Mouse (Mus musculus) liver, adult 2 months (tissue): ENCODE results near the gene Mmp21. TPM values are rescaled to one million over a fixed set of nuclear protein-coding genes. Genes with fewer than 3 reads are reported as not detected.

ENCODE experiments used
- DNase-seq: peaks from one replicate; pipeline ENCODE4 v3.0.0-alpha.2; 2011; ENCODE audit warnings: low read depth, low spot score; ENCODE audit errors: extremely low read depth
- H3K27ac ChIP-seq: fragments of 200-500 bp; replicated peaks from 2 replicates; pipeline ENCODE4 v1.5.1; 2012; ENCODE audit warnings: low read depth, mild to moderate bottlenecking, control low read depth, inconsistent platforms, low read length; ENCODE audit not compliant: insufficient read depth
- H3K27me3 ChIP-seq: fragments of 200-500 bp; 2 replicates; pipeline ENCODE4 v1.6.1; 2012; ENCODE audit warnings: mild to moderate bottlenecking, moderate library complexity, low read length, inconsistent platforms; ENCODE audit not compliant: control insufficient read depth, insufficient read depth
- H3K36me3 ChIP-seq: fragments of 200-500 bp; 2 replicates; pipeline ENCODE4 v1.6.1; 2012; ENCODE audit warnings: low read length, inconsistent platforms; ENCODE audit not compliant: control insufficient read depth, insufficient read depth
- H3K4me1 ChIP-seq: fragments of 200-500 bp; 2 replicates; pipeline ENCODE4 v1.6.1; 2011; ENCODE audit warnings: low read length; ENCODE audit not compliant: control insufficient read depth, insufficient read depth
- H3K4me3 ChIP-seq: fragments of 200-500 bp; 2 replicates; pipeline ENCODE4 v1.5.1; 2011; ENCODE audit warnings: low read depth, mild to moderate bottlenecking, control low read depth, low read length, moderate library complexity; ENCODE audit not compliant: insufficient read depth
- H3K79me2 ChIP-seq: fragments of 200-500 bp; 2 replicates; pipeline ENCODE4 v1.6.1; 2012; ENCODE audit warnings: inconsistent platforms, mild to moderate bottlenecking, low read length, moderate library complexity; ENCODE audit not compliant: control insufficient read depth, insufficient read depth
- H3K9ac ChIP-seq: fragments of 200-500 bp; 2 replicates; pipeline ENCODE4 v1.6.1; 2012; ENCODE audit warnings: low read depth, mild to moderate bottlenecking, control low read depth, inconsistent platforms, low read length
- CTCF ChIP-seq: fragments of 200-500 bp; IDR thresholded peaks from 2 replicates; pipeline ENCODE4 v1.5.1; 2011; ENCODE audit warnings: low read depth, low read length, control low read depth
- POLR2A ChIP-seq: fragments of 200-500 bp; IDR thresholded peaks from 2 replicates; pipeline ENCODE4 v1.6.1; 2011; ENCODE audit warnings: low read length, control low read depth; ENCODE audit not compliant: insufficient read depth; ENCODE audit errors: extremely low read depth
- WGBS: fragments of 180-500 bp; shearing (Covaris S2); methylation state at CpG from one replicate; pipeline ENCODE4 v1.1.7; 2018; 5-methylcytosine and 5-hydroxymethylcytosine counted together
- polyA plus RNA-seq: library from polyadenylated mRNA; depleted of rRNA; stranded (reverse); fragments of >200 nt; gene quantifications from 2 replicates; pipeline ENCODE4 v1.2.3, GENCODE M21; 2012; rRNA removed
- total RNA-seq: library from RNA; depleted of rRNA; stranded (reverse); fragments of >200 nt; gene quantifications from 2 replicates; pipeline ENCODE4 v1.2.3, GENCODE M21; 2014; rRNA removed

Gene Mmp21
- total RNA-seq (not detected in 2 replicates), polyA plus RNA-seq (not detected in 2 replicates)

DNA sequence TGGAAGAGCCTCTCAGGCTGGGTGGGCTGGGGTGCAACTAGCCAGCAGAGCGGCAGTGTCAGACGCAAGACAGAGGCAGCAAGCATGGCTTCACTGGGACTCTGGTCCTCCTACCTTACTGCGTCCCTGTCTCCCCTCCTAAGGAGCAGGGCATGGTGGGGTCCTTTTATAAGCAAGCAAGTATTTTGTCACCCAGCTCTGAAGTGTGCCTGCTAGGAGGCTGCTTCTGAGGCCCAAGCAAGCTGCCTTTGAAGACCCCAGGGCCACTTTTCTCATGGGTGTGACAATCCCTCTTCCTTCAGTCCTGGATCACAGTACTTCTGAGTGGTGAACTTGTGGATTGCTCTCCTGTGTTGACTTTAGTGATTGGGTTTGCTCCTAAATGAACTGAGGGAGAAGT, at the start of gene Mmp21:
Mmp21 (minus strand) TSS at position 101 of the 400 bp plus-strand sequence.
- Histone ChIP-seq H3K4me1 (no peaks in the 10 kb centered on the region), H3K9ac (no peak within 1 kb of the TSS), H3K27me3 (no peaks in the 10 kb centered on the region), H3K4me3 (no peak within 1 kb of the TSS), H3K36me3 (no peaks in the 10 kb centered on the region), H3K27ac (no peak within 1 kb of the TSS), H3K79me2 (no peaks in the 10 kb centered on the region)
- 90% methylated on average over 3 of the region's 3 CpGs for WGBS
- DNase-seq = no peak
- TF ChIP-seq CTCF (no peak), POLR2A (no peak)

- no peaks in the 10 kb centered on the region for H3K27me3 ChIP-seq
- no peak overlapping the region for H3K9ac ChIP-seq
- H3K4me1 ChIP-seq = peaks cover 29% of the 10 kb centered on the region
- TF ChIP-seq CTCF (no peak), POLR2A (no peak)
- DNase-seq = no peak
- 91% methylated on average over 5 of the region's 5 CpGs for WGBS
- H3K4me3 ChIP-seq = no peak overlapping the region
- H3K79me2 ChIP-seq = no peaks in the 10 kb centered on the region
- peaks cover 4% of the 10 kb centered on the region; the same call in 1 of the 2 replicates for H3K36me3 ChIP-seq
- H3K27ac ChIP-seq = no peak overlapping the region
These were observed 49.5 kb upstream of the Mmp21 start for GRCm38 (mm10) chr7:133729351-133729750.

- no peak for TF ChIP-seq POLR2A
- no peak for TF ChIP-seq CTCF
- Histone ChIP-seq H3K36me3 (peaks cover 4% of the 10 kb centered on the region; the same call in 1 of the 2 replicates), H3K4me1 (peaks cover 29% of the 10 kb centered on the region), H3K27me3 (no peaks in the 10 kb centered on the region), H3K27ac (no peak overlapping the region), H3K4me3 (no peak overlapping the region), H3K79me2 (no peaks in the 10 kb centered on the region), H3K9ac (no peak overlapping the region)
- WGBS = 89% methylated on average over 6 of the region's 6 CpGs
- no peak for DNase-seq
These were observed 47.2 kb upstream of the Mmp21 start for GRCm38 (mm10) chr7:133727027-133727426.

DNA sequence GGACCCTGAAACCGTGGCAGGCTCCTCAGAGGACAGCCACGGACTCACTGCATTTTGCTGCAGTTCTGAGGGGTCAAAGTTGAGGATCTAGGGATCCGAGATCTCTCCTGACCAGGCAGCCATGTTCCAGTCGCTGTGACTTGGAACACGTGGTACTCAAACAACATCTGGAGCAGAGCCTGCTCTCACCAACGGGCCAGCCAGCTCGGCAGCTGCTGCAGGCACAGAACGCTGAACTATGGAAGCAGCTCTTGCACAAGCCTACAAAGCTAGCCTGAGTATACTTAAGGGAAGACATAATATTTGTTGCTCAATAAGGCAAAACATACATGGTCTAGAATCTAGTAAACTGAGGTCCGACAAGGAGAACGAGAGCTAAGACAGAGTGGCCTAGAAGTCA, 45.7 kb upstream of the Mmp21 start:
- TF ChIP-seq POLR2A (no peak), CTCF (no peak)
- H3K4me3 ChIP-seq = no peak overlapping the region
- DNase-seq = peak; percentile 93
- peaks cover 22% of the 10 kb centered on the region for H3K4me1 ChIP-seq
- H3K36me3 ChIP-seq = peaks cover 15% of the 10 kb centered on the region; the same call in 1 of the 2 replicates
- peak overlapping the region; percentile 81 for H3K27ac ChIP-seq
- H3K79me2 ChIP-seq = no peaks in the 10 kb centered on the region
- no peak overlapping the region for H3K9ac ChIP-seq
- no peaks in the 10 kb centered on the region for H3K27me3 ChIP-seq
- 28% methylated on average over 10 of the region's 10 CpGs for WGBS

- Histone ChIP-seq H3K4me1 (peaks cover 19% of the 10 kb centered on the region), H3K9ac (no peak overlapping the region), H3K27ac (no peak overlapping the region), H3K36me3 (peaks cover 22% of the 10 kb centered on the region), H3K79me2 (no peaks in the 10 kb centered on the region), H3K4me3 (no peak overlapping the region), H3K27me3 (no peaks in the 10 kb centered on the region)
- no peak for TF ChIP-seq POLR2A
- no peak for TF ChIP-seq CTCF
- WGBS = 90% methylated on average over 10 of the region's 10 CpGs
- no peak for DNase-seq
These were observed 45.0 kb upstream of the Mmp21 start for GRCm38 (mm10) chr7:133724844-133725243.

- DNase-seq = no peak
- WGBS = 91% methylated on average over 11 of the region's 11 CpGs
- Histone ChIP-seq H3K27ac (no peak overlapping the region), H3K9ac (no peak overlapping the region), H3K36me3 (peaks cover 59% of the 10 kb centered on the region), H3K4me1 (peaks cover 5% of the 10 kb centered on the region), H3K4me3 (no peak overlapping the region), H3K27me3 (no peaks in the 10 kb centered on the region), H3K79me2 (peaks cover 5% of the 10 kb centered on the region; the same call in 1 of the 2 replicates)
- no peak for TF ChIP-seq CTCF
- TF ChIP-seq POLR2A = no peak
These were observed 40.8 kb upstream of the Mmp21 start for GRCm38 (mm10) chr7:133720616-133721015.
